Mouse (Mus musculus) cortical plate, adult 2 months (tissue): ENCODE results near the gene Copz1.

ENCODE experiments used
- CTCF ChIP-seq: fragments of 200-500 bp; IDR thresholded peaks from 2 replicates; pipeline ENCODE4 v1.5.1; 2011; ENCODE audit warnings: mild to moderate bottlenecking, control low read depth, low read length; ENCODE audit not compliant: insufficient read depth; ENCODE audit errors: extremely low read depth
- POLR2A ChIP-seq: fragments of 200-500 bp; IDR thresholded peaks from 2 replicates; pipeline ENCODE4 v1.6.1; 2011; ENCODE audit warnings: mild to moderate bottlenecking, low read length, control low read depth; ENCODE audit not compliant: insufficient read depth; ENCODE audit errors: extremely low read depth

DNA sequence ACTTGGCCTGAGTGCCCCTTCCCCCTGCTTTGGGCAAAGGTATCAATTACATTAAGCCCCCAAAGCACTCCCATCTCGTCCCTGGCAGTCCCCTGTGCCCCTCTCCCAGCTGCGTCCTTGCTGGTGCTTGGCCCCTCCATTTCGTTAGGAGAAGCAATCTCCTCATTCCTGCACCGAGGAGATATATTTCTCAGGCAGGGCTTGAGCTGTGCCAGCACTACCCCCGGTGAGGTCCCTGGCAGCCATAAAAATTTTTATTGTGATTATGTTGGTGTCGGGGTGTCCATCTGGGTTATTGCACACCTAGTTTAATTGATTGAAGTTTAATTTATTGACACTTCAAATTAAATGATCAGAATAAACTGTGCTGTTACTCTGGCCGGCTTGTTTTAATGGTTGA lies 5.4 kb downstream of the Copz1 start:
- TF ChIP-seq CTCF (no peak), POLR2A (no peak)
